Mouse (Mus musculus): ENCODE measurements around the gene Col6a4. TPM values are rescaled to one million over a fixed set of nuclear protein-coding genes. Genes with fewer than 3 reads are reported as not detected.

Col6a4 gene
- polyA plus RNA-seq, 1 experiment, result 0.01 TPM

DNA sequence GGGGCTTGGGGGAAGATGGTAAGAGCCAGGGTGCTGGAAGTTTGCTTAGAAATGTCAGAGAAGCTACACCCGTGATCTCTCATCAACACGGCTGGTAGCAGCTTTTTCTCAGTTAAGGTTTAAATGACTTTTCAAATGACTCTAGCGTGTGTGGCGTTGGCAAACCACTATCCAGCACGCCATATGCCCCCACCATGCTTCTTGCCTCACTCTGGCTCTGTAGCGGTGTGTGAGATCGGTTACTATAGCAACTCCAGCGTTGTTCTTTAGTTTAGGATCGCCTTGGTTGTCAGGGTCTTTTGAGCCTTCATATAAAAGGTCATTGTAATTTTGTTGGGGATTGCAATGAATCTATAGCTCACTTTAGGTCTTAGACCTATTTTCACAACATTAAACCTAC is 22.5 kb upstream of the Col6a4 start:
- H3ac ChIP-seq (ENCODE audit: control insufficient read depth, insufficient read length), result no peak overlapping the region
- TF ChIP-seq SRF (IDR thresholded peaks at IDR 0.05; ENCODE audit: control insufficient read depth, insufficient read length, low read depth) (no peak), CEBPB (IDR thresholded peaks at IDR 0.05; ENCODE audit: insufficient read depth, poor library complexity, severe bottlenecking) (no peak), TCF3 (IDR thresholded peaks at IDR 0.05; ENCODE audit: insufficient read length, low read depth) (no peak), MYOD1 (IDR thresholded peaks at IDR 0.05; ENCODE audit: control insufficient read depth in 1 of 3, insufficient read length in 2 of 3, low read depth in 2 of 3) (no peak), TCF12 (IDR thresholded peaks at IDR 0.05; ENCODE audit: insufficient read depth, poor library complexity, severe bottlenecking) (no peak), POLR2A (IDR thresholded peaks at IDR 0.05; ENCODE audit: insufficient read length, low read depth) (no peak), REST (IDR thresholded peaks at IDR 0.05; ENCODE audit: insufficient read depth, insufficient read length) (no peak), E2F4 (IDR thresholded peaks at IDR 0.05; ENCODE audit: insufficient read depth) (no peak), MAX (IDR thresholded peaks at IDR 0.05; ENCODE audit: low read depth) (no peak), USF1 (IDR thresholded peaks at IDR 0.05; ENCODE audit: low read depth) (no peak), MYOG (IDR thresholded peaks at IDR 0.05; ENCODE audit: control insufficient read depth in 1 of 3, insufficient read depth in 1 of 3, insufficient read length in 2 of 3, low read depth in 2 of 3) (no peak), POLR2AphosphoS2 (IDR thresholded peaks at IDR 0.05; ENCODE audit: insufficient read length, low read depth) (no peak)
- H3K79me2 ChIP-seq (ENCODE audit: control insufficient read depth, insufficient read depth), result no peaks in the 10 kb centered on the region
- no peak overlapping the region for H3K4me3 ChIP-seq
- H3K27me3 ChIP-seq (ENCODE audit: control insufficient read depth, insufficient read depth, insufficient read length), result peaks cover 14% of the 10 kb centered on the region
- no peak overlapping the region for H3K4me2 ChIP-seq (ENCODE audit: low read depth)
- no peaks in the 10 kb centered on the region for H3K36me3 ChIP-seq (ENCODE audit: control insufficient read depth, insufficient read depth)

DNA sequence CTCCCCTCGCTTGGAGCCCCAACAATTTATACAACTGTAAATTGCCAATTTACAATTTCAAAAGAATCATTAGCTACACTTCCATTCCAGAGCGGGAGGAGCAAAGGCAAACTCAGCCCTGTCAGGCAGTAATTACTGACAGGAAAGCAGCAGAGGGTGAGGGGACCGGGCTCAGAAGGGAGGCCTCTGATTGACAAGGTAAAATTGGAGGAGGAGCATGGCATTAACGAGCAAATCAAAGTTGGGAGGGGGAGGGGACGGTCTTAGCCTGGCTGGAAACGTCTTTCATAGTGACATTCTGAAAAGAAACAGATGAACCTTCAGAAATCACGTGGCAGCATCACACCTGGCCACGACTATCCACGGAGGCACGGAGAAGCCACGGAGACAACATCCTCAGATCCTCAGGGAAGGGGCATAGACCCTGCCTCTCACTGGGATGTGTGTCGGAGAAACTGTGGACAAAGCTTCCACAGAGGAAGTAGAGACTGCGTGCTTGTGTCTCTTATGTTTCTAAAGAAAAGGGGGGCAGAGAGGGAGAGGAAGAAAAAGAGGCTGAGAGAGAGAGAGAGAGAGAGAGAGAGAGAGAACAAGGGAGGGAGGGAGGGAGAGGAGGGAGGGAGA is 19.3 kb upstream of the Col6a4 start:
- no peaks in the 10 kb centered on the region for H3K79me2 ChIP-seq (ENCODE audit: control insufficient read depth, insufficient read depth)
- H3ac ChIP-seq (ENCODE audit: control insufficient read depth, insufficient read length), result no peak overlapping the region
- TF ChIP-seq E2F4 (IDR thresholded peaks at IDR 0.05; ENCODE audit: insufficient read depth), result no peak
- no peak for TF ChIP-seq MYOG (IDR thresholded peaks at IDR 0.05; ENCODE audit: control insufficient read depth in 1 of 3, insufficient read depth in 1 of 3, insufficient read length in 2 of 3, low read depth in 2 of 3)
- no peak for TF ChIP-seq MYOD1 (IDR thresholded peaks at IDR 0.05; ENCODE audit: control insufficient read depth in 1 of 3, insufficient read length in 2 of 3, low read depth in 2 of 3)
- TF ChIP-seq POLR2A (IDR thresholded peaks at IDR 0.05; ENCODE audit: insufficient read length, low read depth), result no peak
- no peak for TF ChIP-seq USF1 (IDR thresholded peaks at IDR 0.05; ENCODE audit: low read depth)
- no peak for TF ChIP-seq POLR2AphosphoS2 (IDR thresholded peaks at IDR 0.05; ENCODE audit: insufficient read length, low read depth)
- no peak for TF ChIP-seq REST (IDR thresholded peaks at IDR 0.05; ENCODE audit: insufficient read depth, insufficient read length)
- TF ChIP-seq TCF3 (IDR thresholded peaks at IDR 0.05; ENCODE audit: insufficient read length, low read depth), result no peak
- TF ChIP-seq SRF (IDR thresholded peaks at IDR 0.05; ENCODE audit: control insufficient read depth, insufficient read length, low read depth), result no peak
- no peak for TF ChIP-seq CEBPB (IDR thresholded peaks at IDR 0.05; ENCODE audit: insufficient read depth, poor library complexity, severe bottlenecking)
- TF ChIP-seq MAX (IDR thresholded peaks at IDR 0.05; ENCODE audit: low read depth), result no peak
- TF ChIP-seq TCF12 (IDR thresholded peaks at IDR 0.05; ENCODE audit: insufficient read depth, poor library complexity, severe bottlenecking), result no peak
- H3K4me3 ChIP-seq, result no peak overlapping the region
- H3K27me3 ChIP-seq (ENCODE audit: control insufficient read depth, insufficient read depth, insufficient read length), result peaks cover 14% of the 10 kb centered on the region
- H3K4me2 ChIP-seq (ENCODE audit: low read depth), result no peak overlapping the region
- H3K36me3 ChIP-seq (ENCODE audit: control insufficient read depth, insufficient read depth), result no peaks in the 10 kb centered on the region

DNA sequence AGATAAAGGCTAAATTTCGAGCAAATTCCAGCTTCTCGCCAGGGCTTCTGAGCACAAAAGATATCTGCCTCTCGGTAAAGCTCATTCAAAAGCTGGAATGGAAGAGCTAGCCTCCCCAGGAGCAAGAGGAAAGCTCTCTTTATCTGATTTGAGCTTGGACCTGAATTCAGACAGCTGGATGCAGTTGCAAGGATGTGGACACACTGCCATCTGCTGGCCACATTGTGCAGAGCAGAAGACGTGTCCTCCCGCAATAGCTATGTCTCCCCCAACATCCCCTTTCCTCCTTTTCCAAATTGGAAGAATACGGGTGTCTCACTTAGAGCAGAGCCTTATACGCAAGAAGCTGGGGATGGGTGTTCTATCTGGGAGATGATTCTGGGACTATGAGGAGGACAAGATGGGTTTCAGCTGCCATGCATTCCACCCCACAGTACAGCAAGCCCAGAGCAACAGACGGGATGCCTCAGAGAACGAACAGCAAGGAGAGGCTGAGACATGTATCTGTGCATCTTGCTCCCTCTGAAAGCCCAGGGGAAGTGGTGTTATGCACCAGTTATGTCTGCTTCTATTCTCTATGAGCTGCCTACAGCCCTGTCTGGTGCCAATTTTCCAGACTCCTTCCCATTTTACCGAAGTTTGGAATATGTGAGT is 16.3 kb upstream of the Col6a4 start:
- peak overlapping the region; percentile 27 for H3K4me2 ChIP-seq (ENCODE audit: low read depth)
- peaks cover 14% of the 10 kb centered on the region for H3K27me3 ChIP-seq (ENCODE audit: control insufficient read depth, insufficient read depth, insufficient read length)
- H3K4me3 ChIP-seq, result no peak overlapping the region
- H3K36me3 ChIP-seq (ENCODE audit: control insufficient read depth, insufficient read depth), result no peaks in the 10 kb centered on the region
- H3K79me2 ChIP-seq (ENCODE audit: control insufficient read depth, insufficient read depth), result no peaks in the 10 kb centered on the region
- TF ChIP-seq MYOG (IDR thresholded peaks at IDR 0.05; ENCODE audit: control insufficient read depth in 1 of 3, insufficient read depth in 1 of 3, insufficient read length in 2 of 3, low read depth in 2 of 3) (peak in 1 of 3 experiments; percentile 11), REST (IDR thresholded peaks at IDR 0.05; ENCODE audit: insufficient read depth, insufficient read length) (no peak)
- no peak overlapping the region for H3ac ChIP-seq (ENCODE audit: control insufficient read depth, insufficient read length)

DNA sequence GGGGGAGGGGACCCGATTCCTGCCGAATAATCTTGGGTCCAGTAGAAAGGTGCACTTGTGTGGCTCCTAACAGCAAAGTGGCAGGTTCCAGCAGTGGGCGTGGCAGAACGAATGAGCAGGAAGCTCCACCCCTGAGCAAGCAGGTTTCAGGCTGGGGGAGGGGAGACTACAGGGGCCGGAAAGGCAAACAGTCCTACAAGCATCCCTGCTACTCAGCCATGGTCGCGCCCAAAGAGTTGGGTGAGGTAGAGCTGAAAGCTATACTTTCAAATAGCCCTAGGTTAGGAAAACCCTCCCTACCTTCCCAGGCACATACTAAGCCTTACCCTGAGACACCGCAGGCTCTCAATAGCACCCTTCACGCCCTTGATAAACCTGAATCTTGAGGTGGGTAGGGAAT is 9.7 kb upstream of the Col6a4 start:
- Histone ChIP-seq H3ac (ENCODE audit: control insufficient read depth, insufficient read length) (no peak overlapping the region), H3K4me2 (ENCODE audit: low read depth) (no peak overlapping the region), H3K4me3 (no peak overlapping the region), H3K27me3 (ENCODE audit: control insufficient read depth, insufficient read depth, insufficient read length) (peaks cover 5% of the 10 kb centered on the region), H3K79me2 (ENCODE audit: control insufficient read depth, insufficient read depth) (no peaks in the 10 kb centered on the region), H3K36me3 (ENCODE audit: control insufficient read depth, insufficient read depth) (no peaks in the 10 kb centered on the region)
- TF ChIP-seq CEBPB (IDR thresholded peaks at IDR 0.05; ENCODE audit: insufficient read depth, poor library complexity, severe bottlenecking), result no peak
- no peak for TF ChIP-seq MYOD1 (IDR thresholded peaks at IDR 0.05; ENCODE audit: control insufficient read depth in 1 of 3, insufficient read length in 2 of 3, low read depth in 2 of 3)
- TF ChIP-seq SRF (IDR thresholded peaks at IDR 0.05; ENCODE audit: control insufficient read depth, insufficient read length, low read depth), result no peak

DNA sequence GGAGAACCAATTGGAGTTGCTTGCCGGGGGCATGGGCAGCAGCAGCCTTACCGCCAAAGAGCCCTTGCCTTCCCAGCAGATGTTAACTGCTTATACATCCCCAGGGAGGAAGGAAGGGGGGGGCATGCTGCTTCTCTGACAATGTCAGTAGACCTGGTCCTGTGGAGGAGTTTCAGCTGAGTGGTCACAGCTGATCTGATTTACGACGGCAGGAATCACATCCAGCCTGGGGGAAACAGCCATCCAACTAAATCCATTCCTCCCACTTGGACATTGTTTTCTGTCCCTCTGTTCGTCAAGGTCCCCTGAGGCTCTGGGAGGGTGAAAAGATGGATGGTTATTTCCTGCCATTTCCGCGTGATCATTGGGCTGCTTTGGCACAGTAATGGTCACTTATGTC is 7.8 kb upstream of the Col6a4 start:
- no peak overlapping the region for H3ac ChIP-seq (ENCODE audit: control insufficient read depth, insufficient read length)
- peaks cover 7% of the 10 kb centered on the region for H3K27me3 ChIP-seq (ENCODE audit: control insufficient read depth, insufficient read depth, insufficient read length)
- H3K4me2 ChIP-seq (ENCODE audit: low read depth), result no peak overlapping the region
- H3K79me2 ChIP-seq (ENCODE audit: control insufficient read depth, insufficient read depth), result no peaks in the 10 kb centered on the region
- H3K36me3 ChIP-seq (ENCODE audit: control insufficient read depth, insufficient read depth), result no peaks in the 10 kb centered on the region
- TF ChIP-seq MAX (IDR thresholded peaks at IDR 0.05; ENCODE audit: low read depth) (no peak), CEBPB (IDR thresholded peaks at IDR 0.05; ENCODE audit: insufficient read depth, poor library complexity, severe bottlenecking) (no peak), SRF (IDR thresholded peaks at IDR 0.05; ENCODE audit: control insufficient read depth, insufficient read length, low read depth) (no peak), TCF12 (IDR thresholded peaks at IDR 0.05; ENCODE audit: insufficient read depth, poor library complexity, severe bottlenecking) (no peak), REST (IDR thresholded peaks at IDR 0.05; ENCODE audit: insufficient read depth, insufficient read length) (no peak), POLR2AphosphoS2 (IDR thresholded peaks at IDR 0.05; ENCODE audit: insufficient read length, low read depth) (no peak), MYOG (IDR thresholded peaks at IDR 0.05; ENCODE audit: control insufficient read depth in 1 of 3, insufficient read depth in 1 of 3, insufficient read length in 2 of 3, low read depth in 2 of 3) (no peak), E2F4 (IDR thresholded peaks at IDR 0.05; ENCODE audit: insufficient read depth) (no peak), TCF3 (IDR thresholded peaks at IDR 0.05; ENCODE audit: insufficient read length, low read depth) (no peak), USF1 (IDR thresholded peaks at IDR 0.05; ENCODE audit: low read depth) (no peak), POLR2A (IDR thresholded peaks at IDR 0.05; ENCODE audit: insufficient read length, low read depth) (no peak)
- H3K4me3 ChIP-seq, result no peak overlapping the region
